Mouse (Mus musculus): ENCODE measurements around the gene Samd10.

Samd10 gene

DNA sequence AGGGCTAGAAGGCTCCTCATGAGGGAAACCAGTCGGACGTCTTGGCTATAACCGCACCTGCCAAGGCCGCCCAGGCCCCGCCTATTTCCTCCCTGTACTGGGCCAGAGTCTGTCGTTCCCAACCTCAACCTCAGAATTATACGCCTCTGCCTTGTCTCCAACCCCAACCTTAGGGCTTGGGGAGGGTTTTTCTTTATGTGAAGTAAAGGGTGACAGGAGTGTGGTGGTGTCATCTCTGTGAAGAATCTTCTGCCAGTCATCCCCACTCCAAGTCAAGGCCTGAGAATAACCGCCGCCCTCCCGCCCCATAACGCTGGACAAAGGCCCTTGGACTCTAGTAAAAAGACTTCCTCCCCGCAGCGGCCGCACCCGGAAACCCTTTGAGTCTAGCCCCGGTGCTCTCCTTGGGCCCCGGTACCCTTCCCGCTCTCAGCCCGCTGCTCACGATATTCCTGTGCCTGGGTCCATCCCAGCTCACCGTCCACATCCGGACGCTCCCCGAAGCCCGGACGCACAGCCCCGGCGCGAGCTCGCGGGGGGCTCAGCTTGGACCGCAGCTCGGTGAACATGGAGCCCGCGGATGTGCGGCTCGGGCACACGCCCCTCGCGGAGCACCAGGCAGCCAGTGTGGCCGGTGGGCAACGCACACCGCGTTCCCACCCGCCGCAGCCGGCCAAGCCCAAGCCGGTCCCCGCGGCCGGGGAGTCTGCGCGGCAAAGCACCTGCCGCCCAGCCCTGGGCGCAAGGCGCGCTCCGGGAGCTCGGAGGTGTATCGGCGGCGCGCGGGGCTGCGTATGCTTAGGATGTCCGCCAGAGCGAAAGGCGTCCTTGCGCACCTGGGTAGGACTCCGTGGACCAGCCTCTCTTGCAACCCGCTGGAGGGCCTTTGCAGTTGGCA lies at the start of gene Samd10:
Gene Samd10, minus strand, starts transcription at position 759 of the 898 bp plus-strand sequence.
- peak; percentile 63 for DNase-seq (ENCODE audit: low spot score)

- DNase-seq (ENCODE audit: low spot score), result no peak
These were observed 47.8 kb upstream of the Samd10 start for GRCm38 (mm10) chr2:181646626-181647472.

DNA sequence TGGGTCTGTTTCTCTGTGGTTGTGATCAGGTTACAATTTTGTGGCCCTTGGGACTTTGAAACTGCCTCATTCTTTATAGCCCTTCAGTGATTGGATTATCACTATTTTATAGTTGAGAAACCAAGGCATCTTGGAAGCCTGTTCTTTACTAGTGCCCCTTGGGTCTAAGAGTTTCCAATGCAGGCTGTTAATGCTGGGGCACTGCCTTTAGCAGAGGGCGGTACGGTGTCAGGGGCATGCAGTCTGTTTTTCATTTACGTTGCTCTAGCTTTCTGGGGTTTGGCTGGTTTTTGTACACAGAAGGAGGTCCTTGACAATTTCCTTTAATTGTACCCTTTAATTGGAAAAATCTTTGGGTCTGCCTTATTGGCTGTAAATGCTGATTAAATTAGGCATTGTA lies 46.7 kb upstream of the Samd10 start:
- DNase-seq (ENCODE audit: low spot score), result no peak

GRCm38 (mm10) chr2:181644361-181644760 lies 45.3 kb upstream of the Samd10 start:
- peak; percentile 58 for DNase-seq (ENCODE audit: low spot score)

- DNase-seq (ENCODE audit: low spot score), result no peak
These were observed 36.9 kb upstream of the Samd10 start for GRCm38 (mm10) chr2:181635865-181636264.

GRCm38 (mm10) chr2:181632624-181633023 lies 33.6 kb upstream of the Samd10 start:
- DNase-seq (ENCODE audit: low spot score), result no peak

GRCm38 (mm10) chr2:181628471-181628870 lies 29.5 kb upstream of the Samd10 start:
- no peak for DNase-seq (ENCODE audit: low spot score)

GRCm38 (mm10) chr2:181623401-181623800 lies 24.4 kb upstream of the Samd10 start:
- peak; percentile 18 for DNase-seq (ENCODE audit: low spot score)

DNA sequence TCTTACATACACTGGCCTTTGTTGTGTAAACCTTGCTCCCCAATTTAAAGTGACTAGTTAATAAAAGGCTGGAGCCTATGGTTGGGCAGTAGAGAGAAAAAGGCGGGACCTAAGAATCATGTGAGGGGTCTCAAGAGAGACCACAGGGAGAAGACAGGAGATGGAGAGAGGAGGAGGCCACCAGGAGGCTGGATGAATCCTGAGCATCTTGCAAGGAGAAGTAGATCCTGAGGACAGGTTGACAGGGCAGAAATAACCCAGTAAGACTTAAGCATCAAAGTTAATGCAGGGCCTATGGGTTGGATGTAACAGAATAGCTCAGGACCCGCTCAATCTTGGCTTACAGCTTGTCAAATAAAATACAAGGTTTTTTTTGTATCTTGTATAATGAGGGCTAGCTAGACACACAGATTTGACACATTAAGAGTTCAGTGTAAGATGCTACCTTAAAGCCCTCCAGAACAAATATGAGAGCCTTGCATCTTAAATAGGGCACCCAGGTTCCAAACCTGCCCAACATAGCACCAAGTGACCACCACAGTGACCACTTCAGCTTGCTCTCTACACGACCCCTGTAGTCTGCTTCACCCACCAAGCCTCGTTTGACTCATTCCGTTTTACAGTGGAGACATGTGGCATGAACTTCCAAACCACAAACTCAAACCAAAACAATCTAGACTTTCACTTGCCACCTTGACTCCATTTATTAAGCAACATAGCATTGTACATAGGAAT lies 19.9 kb upstream of the Samd10 start:
- no peak for DNase-seq (ENCODE audit: low spot score)

DNA sequence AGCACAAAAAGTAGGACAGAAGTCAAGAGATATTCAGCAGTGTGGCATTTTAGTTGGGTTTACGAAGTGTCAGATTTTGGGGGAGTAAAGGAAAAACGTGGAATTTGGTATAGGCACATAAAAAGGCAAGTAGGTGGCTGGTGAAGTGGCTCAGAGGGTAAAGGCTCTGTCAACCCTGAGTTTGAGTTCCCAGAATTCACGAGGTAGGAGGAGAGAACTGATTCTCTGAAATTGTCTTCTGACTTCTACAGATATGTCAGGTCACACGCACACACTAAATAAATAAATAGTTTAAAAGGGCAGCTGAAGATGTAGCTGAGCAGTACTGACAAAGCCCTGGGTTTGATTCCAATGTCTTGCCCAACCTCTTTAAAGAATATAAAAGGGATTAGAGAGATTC lies 3.4 kb upstream of the Samd10 start:
- DNase-seq (ENCODE audit: low spot score), result no peak

GRCm38 (mm10) chr2:181601751-181602145 lies 2.7 kb upstream of the Samd10 start:
- no peak for DNase-seq (ENCODE audit: low spot score)

DNA sequence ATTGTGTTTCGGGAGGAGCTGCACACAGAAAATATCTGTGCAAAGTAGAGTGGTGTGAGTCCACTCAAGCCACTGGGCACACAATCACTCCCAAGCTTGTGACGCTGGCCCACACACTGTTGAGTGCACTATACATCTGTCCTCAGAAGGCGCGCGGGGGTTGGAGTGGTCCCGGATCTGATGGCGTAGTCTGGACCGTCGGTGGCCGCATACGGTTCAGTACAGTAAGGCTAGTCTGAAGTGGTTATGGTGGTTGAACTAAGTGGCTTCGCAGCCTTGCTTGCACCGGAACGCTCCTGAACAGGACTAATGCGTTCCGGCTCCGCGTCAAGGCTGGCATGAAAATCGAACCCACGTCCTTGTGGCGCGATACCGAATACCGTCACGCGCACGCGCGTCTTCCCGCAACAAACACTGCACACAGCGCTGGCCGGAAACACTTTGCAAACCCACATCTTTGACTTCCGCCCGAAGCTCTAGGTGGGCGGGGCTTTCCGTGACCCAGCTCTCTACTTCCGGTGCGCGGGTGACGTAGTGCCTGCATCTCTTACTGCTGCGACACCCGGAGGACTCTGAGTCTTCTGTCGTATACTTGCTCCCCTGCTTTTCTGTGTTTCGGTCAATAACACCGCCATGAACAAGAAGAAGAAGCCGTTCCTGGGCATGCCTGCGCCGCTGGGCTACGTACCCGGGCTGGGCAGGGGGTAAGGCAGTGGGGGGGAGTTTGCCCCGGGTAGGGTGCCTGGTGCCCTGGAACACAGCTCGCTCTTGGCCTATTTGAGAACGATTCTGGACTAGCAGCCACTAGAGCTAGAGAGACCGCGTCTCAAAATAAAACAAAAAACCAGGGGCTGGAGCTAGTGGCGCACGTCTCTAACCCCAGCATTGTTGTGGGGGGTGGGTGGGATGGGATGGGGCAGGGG lies 2.1 kb upstream of the Samd10 start:
- peak; percentile 98 for DNase-seq (ENCODE audit: low spot score)

- no peak for DNase-seq (ENCODE audit: low spot score)
These were observed 1.3 kb upstream of the Samd10 start for GRCm38 (mm10) chr2:181600226-181600758.

DNA sequence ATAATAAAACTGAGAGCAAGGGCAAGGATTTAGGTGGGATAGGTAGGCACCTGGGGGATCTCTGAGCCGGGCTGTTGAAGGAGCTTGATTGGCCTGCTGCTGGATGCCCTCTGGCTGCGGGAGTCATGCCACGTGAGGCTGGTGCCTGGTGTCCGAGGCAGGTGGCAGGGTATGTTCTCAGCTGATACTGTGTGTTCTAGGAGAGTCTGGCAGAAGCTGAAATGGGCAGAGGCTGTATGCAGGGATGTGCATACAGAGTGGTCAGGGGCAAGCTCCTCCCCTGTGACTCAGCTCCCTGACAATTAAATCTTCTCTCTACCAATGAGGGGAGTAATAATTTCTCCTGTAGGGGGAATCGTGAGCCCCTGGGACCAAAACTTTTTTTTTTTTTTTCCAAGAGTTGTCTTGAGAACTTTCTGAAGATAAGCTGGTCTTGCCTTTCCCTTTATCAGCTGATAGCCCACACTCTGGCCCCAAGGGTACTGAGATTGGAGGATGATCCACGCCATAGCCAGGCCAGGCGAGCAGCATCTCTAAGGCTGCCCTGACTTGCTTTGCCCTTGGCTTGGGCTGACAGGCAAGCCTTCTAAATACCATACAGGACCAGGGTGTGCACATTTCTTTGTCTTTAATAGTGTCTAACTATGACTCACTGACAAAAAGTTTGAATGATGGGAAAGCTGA lies 1.5 kb downstream of the Samd10 start:
- peak; percentile 58 for DNase-seq (ENCODE audit: low spot score)

- no peak for DNase-seq (ENCODE audit: low spot score)
These were observed 2.6 kb downstream of the Samd10 start for GRCm38 (mm10) chr2:181596221-181596960.

DNA sequence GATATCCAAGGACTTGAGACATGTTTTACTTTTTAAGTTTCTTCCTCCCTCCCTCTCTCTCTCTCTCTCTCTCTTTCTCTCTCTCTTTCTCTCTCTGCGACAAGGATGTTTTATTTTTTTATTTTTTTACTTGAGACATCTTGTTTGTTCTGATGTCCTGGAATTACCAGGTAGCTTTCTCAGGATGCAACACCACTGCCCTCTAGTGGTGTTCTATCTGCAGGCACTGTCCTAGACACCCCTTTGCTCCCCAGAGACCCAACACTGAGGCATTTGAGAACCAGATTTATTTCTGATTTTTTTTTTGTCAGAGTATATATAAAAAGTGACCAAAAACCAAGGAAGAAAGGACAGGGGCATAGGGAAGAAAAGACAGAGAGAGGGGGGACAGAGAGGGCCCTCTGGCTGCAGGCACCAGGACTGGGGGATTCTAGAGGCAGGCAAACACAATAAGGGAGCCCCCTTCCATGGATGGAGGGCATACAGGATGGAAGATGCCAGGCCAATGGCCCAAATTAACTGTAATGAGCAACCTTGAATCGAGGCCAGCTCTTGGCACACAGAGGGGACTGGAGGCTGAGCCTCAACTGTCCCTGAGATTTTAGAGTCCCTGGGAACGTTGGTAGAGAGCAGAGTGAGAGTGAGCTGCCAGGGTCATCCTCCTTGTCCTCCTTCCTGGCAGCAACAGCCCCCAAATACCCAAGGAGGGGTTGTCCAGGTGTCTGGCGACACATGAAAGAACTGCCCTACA lies 3.9 kb downstream of the Samd10 start:
- DNase-seq (ENCODE audit: low spot score), result peak; percentile 76

DNA sequence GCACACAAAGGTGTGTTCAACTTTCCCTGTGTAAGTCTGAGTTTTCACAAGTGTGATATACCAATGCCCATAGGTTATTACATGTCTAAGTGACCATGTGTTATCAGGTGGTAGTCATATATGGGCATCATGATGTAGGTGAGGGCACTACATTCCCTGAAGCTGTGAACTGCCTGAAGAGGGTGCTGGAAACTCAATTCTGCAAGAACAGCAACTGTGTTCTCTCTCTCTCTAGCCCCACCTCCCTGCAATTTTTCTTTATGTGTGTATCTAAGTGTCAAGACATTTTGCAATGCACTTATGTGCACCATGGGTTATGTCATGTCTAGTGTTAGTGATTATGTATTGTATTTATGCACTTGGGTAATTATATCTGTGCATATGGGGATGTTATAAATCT lies 5.1 kb downstream of the Samd10 start:
- DNase-seq (ENCODE audit: low spot score), result no peak

GRCm38 (mm10) chr2:181593042-181593421 lies 6.0 kb downstream of the Samd10 start:
- DNase-seq (ENCODE audit: low spot score), result no peak

All from retina, embryonic 14.5 days (tissue).